Mouse (Mus musculus) right cerebral cortex, postnatal 4 days (tissue): Measurements from ENCODE around the gene Lbhd2.

ENCODE experiments used
- DNase-seq: peaks from one replicate; pipeline ENCODE4 v3.0.0-alpha.2; 2022

The Lbhd2 gene

GRCm38 (mm10) chr12:111411631-111412355 lies 5.2 kb downstream of the Lbhd2 start:
- DNase-seq: no peak

- DNase-seq: no peak
Observed at GRCm38 (mm10) chr12:111412581-111413284, 6.1 kb downstream of the Lbhd2 start.

GRCm38 (mm10) chr12:111413300-111413699 lies 6.7 kb downstream of the Lbhd2 start:
- peak; percentile 92 for DNase-seq

GRCm38 (mm10) chr12:111416921-111417779 lies 10.5 kb downstream of the Lbhd2 start, which contains the start of gene Exoc3l4:
Exoc3l4 (plus strand) TSS chr12:111417017.
- no peak for DNase-seq

GRCm38 (mm10) chr12:111419918-111420317 lies 13.3 kb downstream of the Lbhd2 start:
- DNase-seq: no peak

GRCm38 (mm10) chr12:111420946-111421709 lies 14.5 kb downstream of the Lbhd2 start:
- DNase-seq: no peak

GRCm38 (mm10) chr12:111422852-111423251 lies 16.2 kb downstream of the Lbhd2 start:
- no peak for DNase-seq

GRCm38 (mm10) chr12:111423570-111424129 lies 17.0 kb downstream of the Lbhd2 start:
- DNase-seq: no peak

- no peak for DNase-seq
Observed at GRCm38 (mm10) chr12:111424547-111424946, 17.9 kb downstream of the Lbhd2 start.

- peak; percentile 87 for DNase-seq
Observed at GRCm38 (mm10) chr12:111425258-111425657, 18.6 kb downstream of the Lbhd2 start.

GRCm38 (mm10) chr12:111425789-111426460 lies 19.3 kb downstream of the Lbhd2 start:
- peak; percentile 98 for DNase-seq

GRCm38 (mm10) chr12:111427438-111428113 lies 21.0 kb downstream of the Lbhd2 start:
- DNase-seq: no peak

GRCm38 (mm10) chr12:111428364-111428763 lies 21.8 kb downstream of the Lbhd2 start:
- DNase-seq: no peak

- peak; percentile 60 for DNase-seq
Observed at GRCm38 (mm10) chr12:111428961-111429911, 22.6 kb downstream of the Lbhd2 start.

GRCm38 (mm10) chr12:111430049-111430867 lies 23.6 kb downstream of the Lbhd2 start:
- DNase-seq: no peak

- DNase-seq: no peak
Observed at GRCm38 (mm10) chr12:111430868-111431817, 24.5 kb downstream of the Lbhd2 start.

GRCm38 (mm10) chr12:111432097-111432496 lies 25.5 kb downstream of the Lbhd2 start:
- DNase-seq: no peak
